Mouse (Mus musculus): Measurements from ENCODE around the gene Pak7.

Pak7 gene

DNA sequence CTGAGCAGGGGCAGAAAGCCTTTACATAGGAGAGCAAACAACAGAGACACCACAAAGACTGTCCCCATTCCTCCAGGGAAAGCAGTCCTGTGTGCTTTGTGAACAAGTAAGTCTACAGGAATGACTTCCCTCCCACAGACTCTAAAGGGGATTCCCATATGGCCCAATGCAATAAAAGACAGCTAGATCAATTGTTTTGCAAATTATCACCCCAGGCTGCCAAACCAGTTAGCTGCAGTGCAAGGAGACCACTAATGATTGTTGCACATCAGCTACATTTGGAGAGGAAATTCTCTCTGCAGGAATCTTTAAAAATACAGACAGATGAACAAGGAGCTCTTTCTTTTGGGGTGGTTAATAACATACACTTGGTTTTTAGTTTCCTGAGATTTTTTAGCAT, 280.2 kb downstream of the Pak7 start:
- no peak overlapping the region for H3K4me3 ChIP-seq (replicated peaks; ENCODE audit: low read length)
- H3K36me3 ChIP-seq (ENCODE audit: insufficient read depth, low read length): no peaks in the 10 kb centered on the region
- peaks cover 14% of the 10 kb centered on the region for H3K9me3 ChIP-seq (ENCODE audit: low read length)
- H3K4me1 ChIP-seq (replicated peaks; ENCODE audit: low read depth, low read length): peaks cover 28% of the 10 kb centered on the region
- peaks cover 62% of the 10 kb centered on the region for H3K27me3 ChIP-seq (ENCODE audit: insufficient read depth, low read length)
- TF ChIP-seq CTCF (conservative IDR thresholded peaks at IDR 0.05; ENCODE audit: low read length) (no peak), POU5F1 (IDR thresholded peaks at IDR 0.05; ENCODE audit: borderline replicate concordance, low read length) (no peak; the same call in 1 of the 2 replicates), NANOG (IDR thresholded peaks at IDR 0.05; ENCODE audit: borderline replicate concordance, low read length) (peak; percentile 58; the same call in 1 of the 2 replicates)

GRCm38 (mm10) chr2:136097143-136097542, 290.6 kb downstream of the Pak7 start:
- TF ChIP-seq POU5F1 (IDR thresholded peaks at IDR 0.05; ENCODE audit: borderline replicate concordance, low read length): no peak
- TF ChIP-seq CTCF (conservative IDR thresholded peaks at IDR 0.05; ENCODE audit: low read length): no peak
- no peak for TF ChIP-seq NANOG (IDR thresholded peaks at IDR 0.05; ENCODE audit: borderline replicate concordance, low read length)
- Histone ChIP-seq H3K9me3 (ENCODE audit: low read length) (0 out of 2 replicates have a peak, but pooled peaks cover 3% of the 10 kb centered on the region), H3K4me3 (replicated peaks; ENCODE audit: low read length) (no peak overlapping the region), H3K27me3 (ENCODE audit: insufficient read depth, low read length) (peaks cover 48% of the 10 kb centered on the region), H3K4me1 (replicated peaks; ENCODE audit: low read depth, low read length) (no peaks in the 10 kb centered on the region), H3K36me3 (ENCODE audit: insufficient read depth, low read length) (no peaks in the 10 kb centered on the region)

- Histone ChIP-seq H3K4me3 (replicated peaks; ENCODE audit: low read length) (no peak overlapping the region), H3K9me3 (ENCODE audit: low read length) (0 out of 2 replicates have a peak, but pooled peaks cover 3% of the 10 kb centered on the region), H3K36me3 (ENCODE audit: insufficient read depth, low read length) (no peaks in the 10 kb centered on the region), H3K4me1 (replicated peaks; ENCODE audit: low read depth, low read length) (no peaks in the 10 kb centered on the region), H3K27me3 (ENCODE audit: insufficient read depth, low read length) (peaks cover 43% of the 10 kb centered on the region)
- TF ChIP-seq NANOG (IDR thresholded peaks at IDR 0.05; ENCODE audit: borderline replicate concordance, low read length): no peak
These were observed 291.8 kb downstream of the Pak7 start for GRCm38 (mm10) chr2:136095978-136096377.

DNA sequence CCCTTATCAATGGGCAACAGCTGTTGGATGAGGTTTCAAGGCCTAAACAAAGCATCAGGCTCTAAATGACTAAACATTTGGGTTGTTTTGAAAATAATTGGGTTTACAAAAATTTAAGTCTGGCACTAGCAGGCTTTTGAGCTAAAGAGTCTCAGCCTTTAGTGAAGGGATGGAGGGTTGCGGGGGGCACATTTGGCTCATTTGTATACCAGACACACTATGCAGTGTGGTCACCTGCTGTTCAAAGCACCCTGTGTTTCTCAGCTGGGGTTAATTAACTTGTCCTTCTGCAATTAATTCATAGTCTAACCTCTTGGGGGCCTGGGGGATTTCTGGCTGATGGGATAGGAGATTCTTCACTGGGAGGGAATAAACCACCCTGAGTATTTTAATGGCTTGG, 323.4 kb downstream of the Pak7 start:
- Histone ChIP-seq H3K36me3 (ENCODE audit: insufficient read depth, low read length) (no peaks in the 10 kb centered on the region), H3K9me3 (ENCODE audit: low read length) (no peaks in the 10 kb centered on the region), H3K27me3 (ENCODE audit: insufficient read depth, low read length) (peaks cover 26% of the 10 kb centered on the region), H3K4me1 (replicated peaks; ENCODE audit: low read depth, low read length) (peaks cover 4% of the 10 kb centered on the region), H3K4me3 (replicated peaks; ENCODE audit: low read length) (no peak overlapping the region)
- no peak for TF ChIP-seq CTCF (conservative IDR thresholded peaks at IDR 0.05; ENCODE audit: low read length)
- TF ChIP-seq POU5F1 (IDR thresholded peaks at IDR 0.05; ENCODE audit: borderline replicate concordance, low read length): no peak
- TF ChIP-seq NANOG (IDR thresholded peaks at IDR 0.05; ENCODE audit: borderline replicate concordance, low read length): no peak

DNA sequence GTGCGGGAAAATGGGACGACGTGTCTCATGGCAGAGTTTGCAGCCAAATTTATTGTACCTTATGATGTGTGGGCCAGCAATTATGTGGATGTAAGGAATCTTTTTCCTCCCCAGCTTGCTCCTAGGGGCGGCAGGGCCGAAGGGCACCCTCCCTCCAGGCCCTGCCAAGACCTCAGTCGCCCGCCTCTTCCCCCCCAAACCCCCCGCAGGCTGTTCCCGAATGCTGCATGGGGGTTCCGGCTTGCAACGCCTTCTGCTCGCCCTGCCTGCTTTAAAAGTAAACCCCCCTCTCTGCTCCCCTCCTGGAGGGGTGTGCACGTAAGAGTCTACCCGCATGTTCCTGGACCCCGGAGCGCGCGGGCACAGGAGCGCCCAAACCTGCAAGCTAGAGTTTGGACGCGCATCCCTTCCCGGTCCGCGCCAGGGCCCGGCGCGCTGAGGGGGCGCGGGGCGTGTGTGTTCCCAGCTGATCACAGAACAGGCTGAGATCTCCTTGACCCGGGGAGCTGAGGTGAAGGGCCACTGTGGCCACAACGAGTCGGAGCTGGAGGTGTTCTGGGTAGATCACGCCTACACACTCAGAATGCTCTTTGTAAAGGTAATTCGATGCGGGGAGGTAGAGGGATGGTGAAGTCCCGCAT, 328.6 kb downstream of the Pak7 start:
- H3K27me3 ChIP-seq (ENCODE audit: insufficient read depth, low read length): peaks cover 56% of the 10 kb centered on the region
- H3K9me3 ChIP-seq (ENCODE audit: low read length): no peaks in the 10 kb centered on the region
- H3K4me3 ChIP-seq (replicated peaks; ENCODE audit: low read length): peak overlapping the region; percentile 74
- H3K4me1 ChIP-seq (replicated peaks; ENCODE audit: low read depth, low read length): peaks cover 22% of the 10 kb centered on the region
- TF ChIP-seq NANOG (IDR thresholded peaks at IDR 0.05; ENCODE audit: borderline replicate concordance, low read length) (no peak), CTCF (conservative IDR thresholded peaks at IDR 0.05; ENCODE audit: low read length) (no peak), POU5F1 (IDR thresholded peaks at IDR 0.05; ENCODE audit: borderline replicate concordance, low read length) (no peak)
- no peaks in the 10 kb centered on the region for H3K36me3 ChIP-seq (ENCODE audit: insufficient read depth, low read length)

GRCm38 (mm10) chr2:136058398-136058797, 329.4 kb downstream of the Pak7 start:
- Histone ChIP-seq H3K4me1 (replicated peaks; ENCODE audit: low read depth, low read length) (peaks cover 22% of the 10 kb centered on the region), H3K4me3 (replicated peaks; ENCODE audit: low read length) (peak overlapping the region; percentile 74), H3K9me3 (ENCODE audit: low read length) (no peaks in the 10 kb centered on the region), H3K36me3 (ENCODE audit: insufficient read depth, low read length) (no peaks in the 10 kb centered on the region), H3K27me3 (ENCODE audit: insufficient read depth, low read length) (peaks cover 60% of the 10 kb centered on the region)
- no peak for TF ChIP-seq POU5F1 (IDR thresholded peaks at IDR 0.05; ENCODE audit: borderline replicate concordance, low read length)
- no peak for TF ChIP-seq NANOG (IDR thresholded peaks at IDR 0.05; ENCODE audit: borderline replicate concordance, low read length)
- no peak for TF ChIP-seq CTCF (conservative IDR thresholded peaks at IDR 0.05; ENCODE audit: low read length)

DNA sequence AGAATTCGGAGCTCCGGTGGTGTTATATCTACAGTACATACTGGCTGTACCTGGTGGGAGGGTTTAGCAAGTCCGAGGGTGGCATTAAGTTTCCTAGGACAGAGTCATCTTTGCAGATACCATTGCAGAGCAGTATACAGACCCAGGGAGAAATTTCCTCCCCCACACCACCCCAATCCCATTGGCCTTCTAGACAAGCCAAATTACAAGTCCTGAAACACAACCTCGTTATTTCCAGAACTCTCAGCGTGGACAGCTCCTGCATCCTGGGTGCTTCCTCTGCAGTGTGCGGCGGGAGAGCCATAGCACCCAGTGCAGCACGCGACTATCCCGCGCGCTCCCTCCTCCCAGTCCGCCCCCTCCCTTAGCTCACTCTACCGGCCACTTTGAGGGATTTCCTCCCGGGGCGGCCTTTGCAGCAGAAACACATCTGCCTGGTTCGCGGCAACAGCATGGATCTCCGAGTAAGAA, 329.9 kb downstream of the Pak7 start:
- Histone ChIP-seq H3K9me3 (ENCODE audit: low read length) (no peaks in the 10 kb centered on the region), H3K4me1 (replicated peaks; ENCODE audit: low read depth, low read length) (peaks cover 22% of the 10 kb centered on the region), H3K4me3 (replicated peaks; ENCODE audit: low read length) (peak overlapping the region; percentile 74), H3K27me3 (ENCODE audit: insufficient read depth, low read length) (peaks cover 64% of the 10 kb centered on the region), H3K36me3 (ENCODE audit: insufficient read depth, low read length) (no peaks in the 10 kb centered on the region)
- no peak for TF ChIP-seq CTCF (conservative IDR thresholded peaks at IDR 0.05; ENCODE audit: low read length)
- no peak for TF ChIP-seq POU5F1 (IDR thresholded peaks at IDR 0.05; ENCODE audit: borderline replicate concordance, low read length)
- no peak for TF ChIP-seq NANOG (IDR thresholded peaks at IDR 0.05; ENCODE audit: borderline replicate concordance, low read length)

- TF ChIP-seq POU5F1 (IDR thresholded peaks at IDR 0.05; ENCODE audit: borderline replicate concordance, low read length) (no peak), NANOG (IDR thresholded peaks at IDR 0.05; ENCODE audit: borderline replicate concordance, low read length) (no peak), CTCF (conservative IDR thresholded peaks at IDR 0.05; ENCODE audit: low read length) (no peak)
These were observed 336.0 kb downstream of the Pak7 start, which contains the start of gene Lamp5 for GRCm38 (mm10) chr2:136051688-136052289. Gene Lamp5 (plus strand): TSS chr2:136052239.

More at GRCm38 (mm10) chr2:136051688-136052289, 336.0 kb downstream of the Pak7 start, which contains the start of gene Lamp5:
- no peaks in the 10 kb centered on the region for H3K36me3 ChIP-seq (ENCODE audit: insufficient read depth, low read length)
- H3K27me3 ChIP-seq (ENCODE audit: insufficient read depth, low read length): peaks cover 47% of the 10 kb centered on the region
- no peaks in the 10 kb centered on the region for H3K9me3 ChIP-seq (ENCODE audit: low read length)
- peak within 1 kb of the TSS; percentile 67 for H3K4me3 ChIP-seq (replicated peaks; ENCODE audit: low read length)
- peaks cover 14% of the 10 kb centered on the region; the same call in 1 of the 2 replicates for H3K4me1 ChIP-seq (replicated peaks; ENCODE audit: low read depth, low read length)

Measured in E14TG2a.4 (cell line).